Mouse (Mus musculus) liver, embryonic 14.5 days (tissue): ENCODE results near the gene Ccdc117. TPM values are rescaled to one million over a fixed set of nuclear protein-coding genes. Genes with fewer than 3 reads are reported as not detected.

Experiments used
- ATAC-seq: fragments of 200-750 bp; cut with Nextera tagmentation; 2 replicates; pipeline ENCODE4 v1.8.0; 2017; ENCODE audit warnings: moderate number of reproducible peaks, mild to moderate bottlenecking, moderate library complexity; ENCODE audit not compliant: insufficient read depth
- DNase-seq, 3 experiments: peaks; one replicate each; pipeline ENCODE4 v3.0.0-alpha.2; 2012 to 2013; ENCODE audit warnings: low read depth in 3 of 3, low spot score in 3 of 3
- H3K27ac ChIP-seq: fragments of 300-500 bp; sonication (generic); 2 replicates; pipeline ENCODE4 v1.5.1; 2014; ENCODE audit warnings: moderate library complexity, mild to moderate bottlenecking, control low read depth, inconsistent platforms
- H3K27me3 ChIP-seq: fragments of 300-500 bp; sonication (generic); 2 replicates; pipeline ENCODE4 v1.6.1; 2014; ENCODE audit warnings: mild to moderate bottlenecking, low read length, moderate library complexity; ENCODE audit not compliant: control insufficient read depth, insufficient read depth
- H3K36me3 ChIP-seq: fragments of 300-500 bp; sonication (generic); replicated peaks from 2 replicates; pipeline ENCODE4 v1.6.1; 2014; ENCODE audit warnings: low read depth; ENCODE audit not compliant: control insufficient read depth, insufficient read depth
- H3K4me1 ChIP-seq, 2 experiments: fragments of 200-500 bp in 1 of 2; fragments of 300-500 bp in 1 of 2; sonication (generic) in 1 of 2; replicated peaks; 2 replicates each; pipeline ENCODE4 v1.6.1; 2012 to 2014; ENCODE audit warnings: antibody characterized with exemption in 1 of 2, inconsistent platforms in 1 of 2, low read length in 1 of 2; ENCODE audit not compliant: control insufficient read depth in 2 of 2, insufficient read depth in 2 of 2
- H3K4me2 ChIP-seq: fragments of 300-500 bp; sonication (generic); 2 replicates; pipeline ENCODE4 v1.6.1; 2014; ENCODE audit warnings: low read depth, mild to moderate bottlenecking, control low read depth, moderate library complexity
- H3K4me3 ChIP-seq, 2 experiments: fragments of 200-500 bp in 1 of 2; fragments of 300-500 bp in 1 of 2; sonication (generic) in 1 of 2; 2 replicates each; pipeline ENCODE4 v1.5.1; 2012 to 2014; ENCODE audit warnings: low read depth in 2 of 2, low read length in 2 of 2, mild to moderate bottlenecking in 2 of 2, control low read depth in 1 of 2, inconsistent platforms in 1 of 2, moderate library complexity in 1 of 2; ENCODE audit not compliant: insufficient read depth in 1 of 2
- H3K9ac ChIP-seq: fragments of 300-500 bp; sonication (generic); replicated peaks from 2 replicates; pipeline ENCODE4 v1.6.1; 2014; ENCODE audit warnings: mild to moderate bottlenecking, control low read depth, moderate library complexity
- H3K9me3 ChIP-seq: fragments of 300-500 bp; sonication (generic); 2 replicates; pipeline ENCODE4 v1.6.1; 2016; ENCODE audit warnings: low read length, mixed read lengths; ENCODE audit not compliant: control insufficient read depth
- CTCF ChIP-seq: IDR thresholded peaks from 2 replicates; pipeline ENCODE4 v1.5.1; 2016; ENCODE audit warnings: antibody characterized with exemption, low read depth, control low read depth
- EP300 ChIP-seq: IDR thresholded peaks from 2 replicates; pipeline ENCODE4 v1.6.1; 2016; ENCODE audit warnings: antibody characterized with exemption, low read depth
- WGBS: fragments of 180-500 bp; shearing (Covaris S2); extraction: QIAGEN DNeasy Blood & Tissue Kit; methylation state at CpG from one replicate; pipeline ENCODE4 v1.1.7; 2014; ENCODE audit not compliant: insufficient replicate concordance; 5-methylcytosine and 5-hydroxymethylcytosine counted together
- polyA plus RNA-seq, 2 experiments: library from polyadenylated mRNA; depleted of rRNA in 1 of 2; stranded (reverse) in 1 of 2; unstranded in 1 of 2; fragments of >200 nt; fragmentation: Nextera tagmentation in 1 of 2; extraction: Ambion mirVana in 1 of 2; gene quantifications; 2 replicates each; pipeline versions ENCODE4 v1.2.1 to v1.2.3; 2012 to 2014

Gene Ccdc117
- polyA plus RNA-seq, 2 experiments: 6.3 to 7.5 TPM

GRCm38 (mm10) chr11:5519681-5520080, 22.3 kb downstream of the Ccdc117 start:
- Histone ChIP-seq H3K4me1 (peaks cover 4 to 12% of the 10 kb centered on the region in 2 experiments; a peak in 3 of 4 replicates), H3K9me3 (no peaks in the 10 kb centered on the region), H3K36me3 (peaks cover 23% of the 10 kb centered on the region), H3K4me3 (peak overlapping the region in 1 of 2 experiments; percentile 91; a peak in 1 of 4 replicates), H3K27me3 (no peaks in the 10 kb centered on the region), H3K4me2 (peak overlapping the region; percentile 80), H3K27ac (no peak overlapping the region), H3K9ac (peak overlapping the region; percentile 98)
- WGBS: 68% methylated on average over 3 of the region's 3 CpGs
- ATAC-seq (no peak), DNase-seq (no peak)
- TF ChIP-seq CTCF (no peak), EP300 (no peak)

- Histone ChIP-seq H3K9ac (no peak overlapping the region), H3K27ac (no peak overlapping the region), H3K9me3 (no peaks in the 10 kb centered on the region), H3K4me3 (no peak overlapping the region), H3K27me3 (no peaks in the 10 kb centered on the region), H3K36me3 (peaks cover 1% of the 10 kb centered on the region), H3K4me2 (no peak overlapping the region), H3K4me1 (peaks cover 2 to 6% of the 10 kb centered on the region in 2 experiments; a peak in 3 of 4 replicates)
- DNase-seq (no peak), ATAC-seq (no peak)
- TF ChIP-seq CTCF (no peak), EP300 (no peak)
- 54% methylated on average over 6 of the region's 6 CpGs for WGBS
Measured at GRCm38 (mm10) chr11:5517346-5517745, 24.6 kb downstream of the Ccdc117 start.

- ATAC-seq (no peak), DNase-seq (no peak)
- 86% methylated on average over 14 of the region's 14 CpGs for WGBS
Measured at GRCm38 (mm10) chr11:5516617-5517016, 25.4 kb downstream of the Ccdc117 start.

GRCm38 (mm10) chr11:5516151-5516550, 25.8 kb downstream of the Ccdc117 start:
- Histone ChIP-seq H3K27me3 (no peaks in the 10 kb centered on the region), H3K27ac (no peak overlapping the region), H3K4me2 (no peak overlapping the region), H3K4me1 (peaks cover 0 to 7% of the 10 kb centered on the region in 2 experiments; a peak in 2 of 4 replicates), H3K9me3 (no peaks in the 10 kb centered on the region), H3K9ac (no peak overlapping the region), H3K4me3 (no peak overlapping the region), H3K36me3 (no peaks in the 10 kb centered on the region)
- WGBS: 70% methylated on average over 7 of the region's 7 CpGs
- TF ChIP-seq EP300 (no peak), CTCF (no peak)
- no peak for DNase-seq
- no peak for ATAC-seq

More at GRCm38 (mm10) chr11:5516617-5517016, 25.4 kb downstream of the Ccdc117 start:
- no peak overlapping the region for H3K27ac ChIP-seq
- TF ChIP-seq EP300: no peak
- no peak for TF ChIP-seq CTCF
- peaks cover 0 to 6% of the 10 kb centered on the region in 2 experiments; a peak in 2 of 4 replicates for H3K4me1 ChIP-seq
- no peak overlapping the region for H3K4me3 ChIP-seq
- no peak overlapping the region for H3K4me2 ChIP-seq
- H3K9me3 ChIP-seq: no peaks in the 10 kb centered on the region
- H3K36me3 ChIP-seq: no peaks in the 10 kb centered on the region
- no peaks in the 10 kb centered on the region for H3K27me3 ChIP-seq
- no peak overlapping the region for H3K9ac ChIP-seq

GRCm38 (mm10) chr11:5515655-5516054, 26.3 kb downstream of the Ccdc117 start:
- H3K4me2 ChIP-seq: no peak overlapping the region
- TF ChIP-seq EP300: no peak
- no peak for TF ChIP-seq CTCF
- peaks cover 0 to 12% of the 10 kb centered on the region in 2 experiments; a peak in 2 of 4 replicates for H3K4me1 ChIP-seq
- no peaks in the 10 kb centered on the region for H3K27me3 ChIP-seq
- H3K9ac ChIP-seq: no peak overlapping the region
- DNase-seq: no peak
- no peak overlapping the region for H3K4me3 ChIP-seq
- no peaks in the 10 kb centered on the region for H3K9me3 ChIP-seq
- no peaks in the 10 kb centered on the region for H3K36me3 ChIP-seq
- ATAC-seq: no peak
- H3K27ac ChIP-seq: no peak overlapping the region
- 70% methylated on average over 6 of the region's 6 CpGs for WGBS
